Mouse (Mus musculus) thymus, postnatal 10 days (tissue): ENCODE measurements around the gene Cacna1g.

Experiments
- DNase-seq, 2 experiments: peaks; one replicate each; pipeline ENCODE4 v3.0.0; 2021; ENCODE audit warnings: low spot score in 2 of 2

The Cacna1g gene

GRCm38 (mm10) chr11:94481963-94482362 is 8.0 kb upstream of the Cacna1g start:
- DNase-seq = no peak

- DNase-seq = no peak
Observed at GRCm38 (mm10) chr11:94480382-94480781, 6.4 kb upstream of the Cacna1g start.

- DNase-seq = no peak
Observed at GRCm38 (mm10) chr11:94477651-94478050, 3.7 kb upstream of the Cacna1g start.

- no peak for DNase-seq
Observed at GRCm38 (mm10) chr11:94475722-94476121, 1.7 kb upstream of the Cacna1g start.

GRCm38 (mm10) chr11:94474544-94474910 is 529 bp upstream of the Cacna1g start:
- no peak for DNase-seq

- DNase-seq = no peak
Observed at GRCm38 (mm10) chr11:94472916-94473706, 887 bp downstream of the Cacna1g start.

GRCm38 (mm10) chr11:94472585-94472915 is 1.4 kb downstream of the Cacna1g start:
- no peak for DNase-seq

- DNase-seq = no peak
Observed at GRCm38 (mm10) chr11:94471740-94472584, 2.0 kb downstream of the Cacna1g start.

- no peak for DNase-seq
Observed at GRCm38 (mm10) chr11:94470391-94470790, 3.6 kb downstream of the Cacna1g start.

GRCm38 (mm10) chr11:94469136-94470064 is 4.6 kb downstream of the Cacna1g start:
- no peak for DNase-seq

GRCm38 (mm10) chr11:94468582-94469064 is 5.4 kb downstream of the Cacna1g start:
- no peak for DNase-seq

- no peak for DNase-seq
Observed at GRCm38 (mm10) chr11:94466333-94466855, 7.6 kb downstream of the Cacna1g start.

GRCm38 (mm10) chr11:94464170-94464569 is 9.8 kb downstream of the Cacna1g start:
- DNase-seq = no peak

GRCm38 (mm10) chr11:94461856-94462255 is 12.1 kb downstream of the Cacna1g start:
- DNase-seq = no peak

GRCm38 (mm10) chr11:94457001-94457400 is 17.0 kb downstream of the Cacna1g start:
- DNase-seq = no peak

GRCm38 (mm10) chr11:94456347-94456746 is 17.7 kb downstream of the Cacna1g start:
- DNase-seq = no peak

- no peak for DNase-seq
Observed at GRCm38 (mm10) chr11:94455161-94455820, 18.7 kb downstream of the Cacna1g start.

GRCm38 (mm10) chr11:94454756-94455155 is 19.2 kb downstream of the Cacna1g start:
- no peak for DNase-seq

GRCm38 (mm10) chr11:94451091-94451773 is 22.8 kb downstream of the Cacna1g start:
- DNase-seq = no peak

GRCm38 (mm10) chr11:94449886-94450285 is 24.1 kb downstream of the Cacna1g start:
- DNase-seq = no peak
